Mouse (Mus musculus): ENCODE results near the gene Borcs7. TPM values are rescaled to one million over a fixed set of nuclear protein-coding genes. Genes with fewer than 3 reads are reported as not detected.
"Not testable (repeated sequence)": the region's sequence is repeated elsewhere in the genome, so short reads cannot be mapped to it uniquely, and the experiment has no call there.

The Borcs7 gene
- polyA plus RNA-seq, 1 experiment: 21.5 TPM

GRCm38 (mm10) chr19:46707296-46708151 is 17.8 kb downstream of the Borcs7 start, which contains the start of gene As3mt:
Gene As3mt, plus strand, starts transcription at chr19:46707458.
- peak in 1 of 2 experiments; percentile 47 for DNase-seq (ENCODE audit: extremely low spot score in 1 of 2, low spot score in 1 of 2)

GRCm38 (mm10) chr19:46710614-46711013 is 20.9 kb downstream of the Borcs7 start:
- DNase-seq (ENCODE audit: extremely low spot score in 1 of 2, low spot score in 1 of 2): no peak

- DNase-seq (ENCODE audit: extremely low spot score in 1 of 2, low spot score in 1 of 2): no peak
Observed at GRCm38 (mm10) chr19:46714234-46714633, 24.5 kb downstream of the Borcs7 start.

- no peak for DNase-seq (ENCODE audit: extremely low spot score in 1 of 2, low spot score in 1 of 2)
Observed at GRCm38 (mm10) chr19:46715016-46715415, 25.3 kb downstream of the Borcs7 start.

GRCm38 (mm10) chr19:46718150-46718549 is 28.4 kb downstream of the Borcs7 start:
- no peak for DNase-seq (ENCODE audit: extremely low spot score in 1 of 2, low spot score in 1 of 2)

GRCm38 (mm10) chr19:46724411-46724810 is 34.7 kb downstream of the Borcs7 start:
- no peak for DNase-seq (ENCODE audit: extremely low spot score in 1 of 2, low spot score in 1 of 2)

- DNase-seq (ENCODE audit: extremely low spot score in 1 of 2, low spot score in 1 of 2): no peak
Observed at GRCm38 (mm10) chr19:46726142-46726541, 36.4 kb downstream of the Borcs7 start.

- no peak for DNase-seq (ENCODE audit: extremely low spot score in 1 of 2, low spot score in 1 of 2)
Observed at GRCm38 (mm10) chr19:46727140-46727736, 37.5 kb downstream of the Borcs7 start.

GRCm38 (mm10) chr19:46727945-46728540 is 38.3 kb downstream of the Borcs7 start:
- no peak for DNase-seq (ENCODE audit: extremely low spot score in 1 of 2, low spot score in 1 of 2)

- DNase-seq (ENCODE audit: extremely low spot score in 1 of 2, low spot score in 1 of 2): no peak
Observed at GRCm38 (mm10) chr19:46728909-46729308, 39.2 kb downstream of the Borcs7 start.

- DNase-seq (ENCODE audit: extremely low spot score in 1 of 2, low spot score in 1 of 2): no peak
Observed at GRCm38 (mm10) chr19:46731351-46731750, 41.6 kb downstream of the Borcs7 start.

GRCm38 (mm10) chr19:46732673-46733072 is 43.0 kb downstream of the Borcs7 start:
- DNase-seq (ENCODE audit: extremely low spot score in 1 of 2, low spot score in 1 of 2): not testable (repeated sequence)

GRCm38 (mm10) chr19:46733626-46734025 is 43.9 kb downstream of the Borcs7 start:
- no peak for DNase-seq (ENCODE audit: extremely low spot score in 1 of 2, low spot score in 1 of 2)

- no peak for DNase-seq (ENCODE audit: extremely low spot score in 1 of 2, low spot score in 1 of 2)
Observed at GRCm38 (mm10) chr19:46735241-46735640, 45.5 kb downstream of the Borcs7 start.

GRCm38 (mm10) chr19:46737106-46737505 is 47.4 kb downstream of the Borcs7 start:
- DNase-seq (ENCODE audit: extremely low spot score in 1 of 2, low spot score in 1 of 2): no peak

- peak in 1 of 2 experiments; percentile 91 for DNase-seq (ENCODE audit: extremely low spot score in 1 of 2, low spot score in 1 of 2)
Observed at GRCm38 (mm10) chr19:46740341-46741008, 50.8 kb downstream of the Borcs7 start.

GRCm38 (mm10) chr19:46741574-46741973 is 51.9 kb downstream of the Borcs7 start:
- no peak for DNase-seq (ENCODE audit: extremely low spot score in 1 of 2, low spot score in 1 of 2)

GRCm38 (mm10) chr19:46744681-46745080 is 55.0 kb downstream of the Borcs7 start:
- DNase-seq (ENCODE audit: extremely low spot score in 1 of 2, low spot score in 1 of 2): no peak

- no peak for DNase-seq (ENCODE audit: extremely low spot score in 1 of 2, low spot score in 1 of 2)
Observed at GRCm38 (mm10) chr19:46747799-46748198, 58.1 kb downstream of the Borcs7 start.

GRCm38 (mm10) chr19:46752235-46752634 is 62.5 kb downstream of the Borcs7 start:
- no peak for DNase-seq (ENCODE audit: extremely low spot score in 1 of 2, low spot score in 1 of 2)

Data from frontal cortex, adult 2 months (tissue).